Mouse (Mus musculus) adrenal gland, adult 8-10 months (tissue): ENCODE measurements around the gene Klhl12. TPM values are rescaled to one million over a fixed set of nuclear protein-coding genes. Genes with fewer than 3 reads are reported as not detected.

Source experiments
- DNase-seq: peaks from one replicate; pipeline ENCODE4 v3.0.0; 2022
- total RNA-seq, 4 experiments: library from RNA; stranded (reverse); gene quantifications; 2 replicates each; pipeline ENCODE4 v1.2.4; 2022

Gene Klhl12
- total RNA-seq, 4 experiments from 2014 or later = 24.2 to 32.8 (median 26.4) TPM

DNA sequence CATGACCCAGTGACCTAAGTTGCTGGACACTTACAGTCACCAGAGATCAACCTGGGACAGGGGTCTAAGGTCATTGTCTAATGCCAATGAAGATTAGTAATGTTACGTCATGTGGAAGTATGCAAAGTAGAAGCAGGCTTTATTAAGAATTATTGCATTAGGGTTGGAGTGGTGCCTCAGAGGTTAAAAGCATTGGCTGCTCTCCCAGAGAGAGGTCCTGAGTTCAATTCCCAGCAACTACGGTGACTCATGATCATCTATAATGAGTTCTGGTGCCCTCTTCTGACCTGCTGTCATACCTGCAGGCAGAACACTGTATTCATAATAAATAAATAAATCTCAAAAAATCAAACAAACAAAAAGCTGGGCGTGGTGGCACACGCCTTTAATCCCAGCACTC, 5.1 kb upstream of the Klhl12 start:
- no peak for DNase-seq

DNA sequence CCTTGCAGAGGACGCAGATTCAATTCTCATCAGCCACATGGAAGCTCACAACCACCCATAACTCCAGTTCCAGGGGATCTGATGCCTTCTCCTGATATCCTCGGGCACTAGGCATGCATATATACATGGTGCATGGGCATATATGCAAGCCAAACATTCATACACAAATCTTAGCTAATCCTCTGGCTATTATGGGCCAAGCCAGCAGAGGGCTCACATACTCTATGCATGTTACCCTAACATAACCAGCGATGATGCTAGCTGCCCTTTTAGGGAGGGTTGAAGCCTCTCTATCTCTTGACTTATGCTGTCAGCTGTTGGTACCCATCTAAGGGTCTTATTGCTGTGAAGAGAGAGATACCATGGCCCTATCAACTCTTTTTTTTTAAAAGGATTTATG, 4.3 kb upstream of the Klhl12 start:
- DNase-seq = peak; percentile 16

DNA sequence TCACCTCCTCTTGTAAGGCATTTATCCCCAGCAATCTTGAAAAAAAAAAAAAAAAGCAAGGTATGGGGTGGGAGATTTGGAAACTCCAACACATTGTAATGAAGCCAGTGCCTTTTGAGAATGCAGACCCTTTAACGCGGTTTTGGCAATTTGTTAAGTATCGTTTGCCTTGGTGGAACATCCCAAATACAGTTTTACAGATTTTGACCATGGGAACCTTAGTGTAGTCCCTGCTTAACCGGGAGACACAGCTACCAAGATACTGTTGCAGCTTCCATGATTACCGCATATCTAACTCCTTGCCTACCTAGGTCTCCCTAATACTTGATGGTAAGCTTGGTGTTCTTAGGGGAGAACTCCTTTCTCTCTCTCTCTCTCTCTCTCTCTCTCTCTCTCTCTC, 729 bp downstream of the Klhl12 start:
- no peak for DNase-seq

DNA sequence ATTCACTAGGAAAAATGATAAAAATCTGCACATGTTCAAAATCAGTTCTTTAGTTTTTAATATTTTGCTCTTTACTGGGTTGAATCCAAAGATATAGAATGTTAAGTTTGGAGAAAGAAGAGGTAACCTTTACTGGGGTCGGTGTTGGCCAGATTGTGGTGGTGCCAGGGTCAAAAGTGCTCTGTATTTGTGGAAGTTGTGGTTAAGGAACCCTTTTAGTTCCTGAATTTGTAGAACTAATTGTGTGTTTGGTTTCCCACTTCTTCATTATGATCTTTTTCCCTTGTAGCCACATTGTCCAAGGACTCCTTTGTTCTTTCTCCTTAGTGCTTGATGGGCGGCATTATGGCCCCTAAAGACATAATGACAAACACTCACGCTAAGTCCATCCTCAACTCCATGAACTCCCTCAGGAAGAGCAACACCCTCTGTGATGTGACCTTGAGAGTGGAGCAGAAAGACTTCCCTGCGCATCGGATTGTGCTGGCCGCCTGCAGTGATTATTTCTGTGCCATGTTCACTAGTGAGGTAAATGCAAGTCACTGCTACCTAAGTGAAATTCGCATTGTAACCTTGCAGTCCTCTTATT, 2.9 kb downstream of the Klhl12 start:
- DNase-seq = no peak

DNA sequence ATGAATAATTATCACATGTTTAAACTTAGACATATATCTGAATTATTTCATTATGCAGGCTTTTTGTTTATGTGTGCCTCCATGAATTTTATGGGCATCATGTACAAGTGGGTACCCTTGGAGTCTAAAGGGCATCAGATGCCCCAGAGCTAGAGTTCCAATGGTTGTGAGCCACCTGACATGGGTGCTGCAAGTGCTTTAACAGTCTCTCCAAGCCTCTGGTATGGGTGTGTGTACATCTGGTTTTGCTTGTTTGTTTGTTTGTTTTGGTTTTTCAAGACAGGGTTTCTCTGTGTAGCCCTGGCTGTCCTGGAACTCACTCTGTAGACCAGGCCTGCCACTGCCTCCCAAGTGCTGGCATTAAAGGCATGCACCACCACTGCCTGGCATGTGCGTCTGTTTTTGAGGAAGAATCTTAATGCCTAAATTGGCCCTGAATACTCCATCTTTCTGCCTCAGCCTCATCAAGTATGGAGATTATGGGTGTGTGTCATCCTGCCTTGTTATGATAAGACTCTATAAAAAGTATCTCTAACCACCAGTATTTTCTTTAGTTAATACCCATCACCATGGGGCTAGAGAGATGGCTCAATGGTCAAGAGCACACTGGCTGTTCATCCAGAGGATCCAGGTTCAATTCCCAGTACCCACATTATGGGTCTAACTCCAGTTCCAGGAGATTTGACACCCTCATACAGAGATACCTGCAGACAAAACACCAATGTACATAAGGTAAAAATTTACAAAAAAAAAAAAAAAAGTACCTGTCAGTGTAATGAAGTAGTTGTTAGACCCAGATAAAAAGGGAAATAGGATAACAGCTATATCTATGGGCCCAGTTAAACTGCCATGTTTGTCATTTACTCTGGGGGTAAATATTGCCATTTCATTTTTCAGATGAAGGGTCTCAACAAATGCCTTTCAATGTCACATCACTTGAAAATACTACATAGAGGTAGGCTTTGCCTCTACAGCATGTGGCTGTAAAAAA, 5.3 kb downstream of the Klhl12 start:
- no peak for DNase-seq

DNA sequence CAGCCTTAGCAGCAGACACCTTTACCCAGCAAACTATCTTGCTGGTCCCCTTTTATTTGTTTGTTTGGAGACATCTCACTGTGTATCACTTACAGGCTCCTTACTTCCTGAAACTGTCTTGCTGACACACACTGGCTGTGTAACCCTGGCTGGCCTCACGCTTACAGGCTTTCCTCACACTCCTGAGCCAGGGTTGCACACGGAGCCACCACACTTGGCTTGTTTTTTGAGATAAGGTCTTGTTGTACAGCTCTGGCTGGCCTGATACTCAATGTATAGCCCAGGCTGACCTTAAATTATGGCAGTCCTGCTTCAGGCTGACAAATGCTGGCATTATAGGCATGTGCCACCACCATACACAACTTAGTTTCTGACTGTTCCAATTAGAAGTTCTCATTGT, 29.3 kb downstream of the Klhl12 start:
- DNase-seq = no peak

DNA sequence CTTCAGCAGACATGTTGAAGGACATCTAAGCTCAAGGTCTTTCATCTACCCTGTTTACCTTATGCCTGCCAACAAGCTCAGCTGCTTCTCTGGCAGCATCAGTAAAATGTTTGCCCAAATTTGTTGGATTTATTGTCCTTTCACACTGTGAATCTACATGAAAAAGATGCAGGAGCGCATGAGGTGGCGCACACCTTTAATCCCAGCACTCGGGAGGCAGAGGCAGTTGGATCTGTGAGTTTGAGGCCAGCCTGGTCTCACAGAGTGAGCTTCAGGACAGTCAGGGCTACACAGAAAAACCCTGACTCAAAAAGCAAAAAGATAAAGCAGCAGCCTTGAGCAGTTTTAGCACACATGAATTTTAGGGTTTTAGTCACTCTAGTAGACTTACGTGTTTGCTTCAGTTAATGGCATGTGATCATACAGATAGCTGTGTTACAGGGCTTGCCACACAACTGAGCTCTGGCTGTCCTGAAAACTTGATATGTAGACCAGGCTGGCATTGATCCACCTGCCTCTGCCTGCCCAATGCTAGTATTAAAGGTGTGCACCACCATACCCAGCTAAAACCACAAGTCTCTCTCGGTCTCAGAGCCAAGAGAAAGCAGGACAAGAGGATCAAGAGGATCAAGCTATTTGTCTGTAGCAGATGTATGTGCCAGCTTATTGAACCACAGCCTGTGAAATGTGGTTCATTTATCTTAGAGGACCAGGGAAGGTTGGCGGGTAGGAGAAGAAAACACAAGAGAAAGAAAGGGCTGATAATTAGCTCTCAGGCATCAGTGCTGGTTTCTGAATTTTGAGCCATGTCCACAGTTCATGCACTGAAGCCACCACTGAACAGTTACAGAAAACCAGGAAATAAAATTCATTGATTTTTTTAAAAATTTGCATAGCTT, 35.8 kb downstream of the Klhl12 start:
- DNase-seq = no peak

DNA sequence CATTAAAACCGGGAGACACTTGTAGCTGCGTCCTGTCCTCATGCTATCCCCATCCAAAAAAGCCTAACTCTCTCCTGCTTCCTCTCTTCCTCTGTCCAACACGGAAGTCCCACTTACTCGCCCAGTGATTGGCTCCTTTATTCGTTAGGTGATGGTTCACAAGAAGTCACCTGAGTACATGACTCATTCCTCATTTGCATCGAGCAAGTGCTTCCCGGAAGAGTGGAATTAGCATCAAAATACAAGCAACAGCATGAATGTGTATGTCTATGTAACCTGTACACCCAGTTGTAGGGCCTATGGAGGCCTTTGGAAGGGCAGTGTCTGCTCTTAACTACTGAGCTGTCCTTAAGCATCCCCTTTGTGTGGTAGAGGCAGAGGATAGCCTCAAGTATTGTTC, 36.9 kb downstream of the Klhl12 start:
- no peak for DNase-seq

DNA sequence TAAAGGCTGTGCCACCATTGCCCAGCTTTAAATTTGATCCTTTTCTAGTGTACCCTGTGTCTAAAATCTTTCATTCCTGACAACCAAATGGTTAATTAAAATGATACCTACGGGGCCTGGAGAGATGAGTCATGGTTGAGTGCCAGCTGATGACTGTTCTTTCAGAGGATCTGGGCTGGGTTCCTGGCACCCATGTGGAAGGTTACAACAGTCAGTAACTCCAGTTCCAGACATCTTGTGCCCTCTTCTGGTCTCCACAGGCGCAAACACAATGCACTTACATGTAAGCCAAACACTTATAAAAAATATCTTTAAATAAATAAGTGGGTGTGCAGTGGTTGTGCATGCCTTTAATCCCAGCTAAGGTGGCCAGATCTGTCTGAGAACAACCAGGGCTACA, 38.2 kb downstream of the Klhl12 start:
- no peak for DNase-seq

DNA sequence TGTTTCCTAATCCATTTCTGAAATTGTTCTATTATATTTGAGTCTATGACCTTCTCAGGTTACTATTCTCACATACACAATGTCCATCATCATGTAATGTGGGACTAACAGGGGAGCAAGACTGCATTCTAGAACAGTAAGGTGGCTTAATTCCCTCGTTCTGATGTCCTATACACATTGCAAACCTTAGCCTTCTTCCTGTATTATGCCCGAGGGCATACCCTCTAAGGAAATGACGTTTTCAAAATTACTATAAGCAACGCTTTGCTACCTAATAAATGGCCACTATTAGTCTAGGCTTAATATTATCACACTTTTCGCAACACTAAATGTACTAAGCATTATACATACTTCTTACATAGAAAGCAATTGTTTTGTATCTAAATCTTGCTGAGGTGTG, 38.6 kb downstream of the Klhl12 start:
- DNase-seq = no peak

DNA sequence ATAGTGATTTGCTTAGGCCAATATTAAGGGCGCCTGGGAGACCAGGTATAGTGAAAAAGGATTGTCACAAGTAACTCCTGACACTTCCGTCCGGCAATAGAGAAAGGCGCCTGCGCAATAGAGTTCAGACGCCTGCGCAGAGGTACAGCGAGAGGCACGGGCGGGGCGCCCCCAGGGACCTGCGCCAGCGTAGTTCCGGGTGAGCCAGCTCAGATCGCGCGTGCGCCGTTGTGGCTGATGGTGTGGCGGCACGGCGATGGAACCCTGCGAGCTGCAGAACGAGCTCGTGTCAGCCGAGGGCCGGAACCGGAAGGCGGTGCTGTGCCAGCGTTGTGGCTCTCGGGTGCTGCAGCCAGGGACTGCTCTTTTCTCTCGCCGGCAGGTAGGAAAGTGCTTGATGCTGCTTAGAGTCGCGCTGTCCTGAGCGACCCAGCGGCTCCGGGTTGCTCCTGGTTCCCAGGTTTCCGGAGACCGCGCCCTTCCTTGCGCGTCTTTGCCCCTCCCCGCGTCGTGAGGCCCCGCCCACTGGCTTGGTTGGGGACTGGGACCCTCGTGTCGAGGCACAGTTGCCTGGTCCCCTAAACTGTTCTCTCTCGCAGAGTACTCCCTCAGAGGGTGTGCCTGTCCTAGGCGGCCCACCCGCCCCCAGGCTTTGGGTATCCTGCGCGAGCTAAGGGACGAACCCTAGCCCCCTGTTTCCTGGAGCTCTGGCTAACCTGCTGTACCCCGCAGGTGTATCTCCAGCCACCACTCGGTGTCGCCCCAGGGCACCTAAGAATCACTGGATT, 39.3 kb downstream of the Klhl12 start, which contains the start of gene Rabif:
Rabif (plus strand) TSS at position 221 of the 788 bp plus-strand sequence.
- peak; percentile 98 for DNase-seq

DNA sequence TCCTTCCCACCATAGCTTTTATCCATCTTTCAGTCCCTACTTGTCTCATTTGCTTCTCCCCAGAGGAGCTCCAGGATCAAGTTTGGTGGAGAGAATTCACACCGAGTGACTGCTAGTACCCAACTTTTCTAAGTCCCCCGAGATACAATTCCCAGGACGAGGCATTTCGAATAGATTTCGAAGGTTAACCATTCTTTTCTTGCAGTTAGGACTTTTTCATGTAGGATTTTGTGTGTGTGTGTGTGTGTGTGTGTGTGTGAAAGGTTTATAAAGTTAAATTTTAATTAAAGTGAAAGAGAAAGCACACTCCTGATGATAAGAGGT, 39.8 kb downstream of the Klhl12 start:
- DNase-seq = no peak

DNA sequence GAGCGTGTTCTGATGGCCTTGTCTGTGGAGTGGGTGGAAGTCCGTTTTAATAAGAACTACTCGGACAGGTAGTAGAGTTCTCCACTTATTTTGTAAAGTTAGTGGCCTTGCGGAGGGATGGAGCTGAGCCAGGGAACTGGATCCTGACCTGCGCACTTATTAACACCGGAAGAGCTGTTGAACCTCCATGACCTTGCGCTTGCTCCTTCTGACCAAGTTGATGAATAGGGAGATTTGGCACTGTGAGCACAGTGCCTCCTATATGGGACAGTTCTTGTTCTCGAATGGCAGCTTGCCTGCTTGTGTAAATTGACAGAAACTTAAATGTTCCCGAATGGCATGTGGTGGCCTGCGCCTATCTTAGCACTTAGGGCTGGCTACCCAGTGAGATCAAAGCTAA, 40.7 kb downstream of the Klhl12 start:
- DNase-seq = peak; percentile 41

DNA sequence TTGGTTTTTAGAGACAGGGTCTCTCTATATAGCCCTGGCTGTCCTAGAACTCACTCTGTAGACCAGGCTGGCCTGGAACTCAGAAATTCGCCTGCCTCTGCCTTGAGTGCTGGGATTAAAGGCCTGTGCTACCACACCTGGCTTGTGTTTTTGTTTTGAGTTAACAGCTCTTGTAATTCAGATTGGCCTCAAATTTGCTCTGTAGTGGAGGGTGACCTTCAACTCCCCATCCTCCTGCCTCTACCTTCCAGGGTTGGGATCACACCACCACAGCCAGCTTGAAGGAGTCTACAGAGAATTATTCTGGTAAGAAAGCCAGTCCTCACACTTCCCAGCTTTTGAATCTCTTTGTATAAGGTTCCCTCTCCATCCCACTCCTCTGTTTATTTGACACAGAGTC, 45.6 kb downstream of the Klhl12 start:
- no peak for DNase-seq

DNA sequence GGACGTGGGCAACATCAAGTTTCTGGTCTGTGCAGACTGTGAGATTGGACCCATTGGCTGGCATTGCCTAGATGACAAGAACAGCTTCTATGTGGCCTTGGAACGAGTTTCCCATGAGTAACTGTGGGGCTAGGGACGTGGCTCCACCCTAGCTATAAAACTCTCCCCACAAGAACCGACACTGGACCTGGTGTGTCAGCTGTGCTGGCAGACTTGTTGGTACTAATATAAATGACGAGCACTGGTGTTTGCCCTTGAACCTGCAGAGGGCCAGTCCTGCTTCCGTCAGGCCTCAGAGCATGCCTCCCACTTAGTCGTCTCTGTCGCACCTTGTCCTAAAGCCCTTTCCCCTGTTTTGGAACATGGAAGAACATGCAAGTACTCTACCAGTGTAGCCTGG, 50.9 kb downstream of the Klhl12 start:
- peak; percentile 56 for DNase-seq

DNA sequence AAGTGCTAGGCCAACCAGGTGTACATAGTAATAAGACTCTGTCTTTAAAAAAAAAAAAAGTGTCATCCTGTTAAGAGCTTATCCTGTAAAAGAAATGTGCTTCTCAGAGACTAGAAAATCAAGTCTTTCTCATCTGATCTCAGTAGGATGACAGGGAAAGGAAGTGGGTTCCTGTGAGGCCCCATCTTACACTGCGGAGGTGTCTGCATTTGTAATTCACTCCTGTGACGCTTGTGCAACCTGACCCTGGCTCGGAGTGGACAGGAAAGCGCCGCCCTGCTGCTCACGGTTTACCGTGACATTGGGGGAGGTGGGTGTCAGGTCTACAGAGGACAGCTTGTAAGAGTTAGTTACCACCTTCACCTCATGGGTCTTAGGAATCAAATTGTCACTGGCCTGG, 54.7 kb downstream of the Klhl12 start:
- DNase-seq = no peak

DNA sequence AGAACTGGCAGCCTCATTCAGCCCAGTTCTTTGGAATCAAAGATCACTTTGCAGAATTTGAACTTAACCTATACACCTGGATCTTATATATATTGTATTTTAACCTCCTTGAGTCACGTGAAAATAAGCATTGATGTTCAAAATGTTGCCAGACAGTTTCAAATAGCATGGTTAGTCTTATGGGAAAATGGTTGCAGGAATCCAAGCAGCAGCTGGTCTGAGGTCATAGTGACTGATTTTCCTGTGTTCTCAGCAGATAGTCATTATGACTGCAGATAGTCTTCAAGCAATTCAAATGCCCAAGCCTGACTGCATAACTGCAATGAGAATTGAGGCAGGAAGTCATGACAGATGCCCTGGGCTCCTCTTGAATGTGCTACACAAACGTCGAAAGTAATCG, 56.9 kb downstream of the Klhl12 start:
- DNase-seq = no peak

DNA sequence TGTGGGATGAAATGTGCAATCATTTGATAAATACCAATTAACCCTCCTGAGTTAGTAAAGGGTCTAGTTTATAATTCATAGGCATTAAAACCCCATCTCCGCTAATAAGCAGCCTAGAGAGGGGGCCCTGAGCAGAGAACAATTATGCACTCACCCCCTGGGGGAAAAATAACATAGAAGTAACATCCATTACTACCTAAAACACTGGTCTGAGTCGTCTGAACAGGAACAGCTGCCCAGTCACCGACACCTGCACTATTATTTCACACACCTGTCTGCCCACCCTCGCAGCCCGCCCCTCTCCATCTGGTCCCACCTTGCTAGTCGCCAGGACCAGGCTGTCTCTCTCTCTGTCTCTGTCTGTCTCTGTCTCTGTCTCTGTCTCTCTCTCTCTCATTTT, 57.3 kb downstream of the Klhl12 start:
- DNase-seq = no peak

DNA sequence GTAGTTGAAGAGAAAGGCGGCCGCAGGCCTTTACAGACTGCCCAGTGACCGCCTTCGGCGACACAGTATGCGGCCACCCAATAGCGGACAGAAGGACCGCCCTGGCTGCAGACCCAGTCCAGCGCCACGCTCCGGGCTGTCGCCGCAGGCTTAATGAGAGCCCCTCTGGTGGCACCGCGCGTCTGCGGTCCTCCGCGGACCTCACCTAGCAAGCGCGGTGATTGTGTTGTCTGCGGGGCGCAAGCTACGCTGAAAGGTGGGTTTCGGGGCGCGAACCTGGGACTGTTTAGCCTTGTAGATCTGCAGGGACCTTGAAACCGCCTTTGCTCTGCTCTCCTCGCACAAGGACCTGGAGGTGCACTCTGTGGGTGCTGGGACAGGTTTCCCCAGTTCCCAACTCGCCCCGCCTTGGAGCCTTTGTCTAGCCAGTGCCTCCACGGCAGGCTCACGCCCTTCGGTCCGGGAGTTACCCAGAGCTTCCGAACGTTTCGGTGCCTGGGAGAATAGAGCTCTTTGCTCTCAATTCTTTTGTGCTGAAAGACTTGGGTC, 58.1 kb downstream of the Klhl12 start:
- DNase-seq = no peak

DNA sequence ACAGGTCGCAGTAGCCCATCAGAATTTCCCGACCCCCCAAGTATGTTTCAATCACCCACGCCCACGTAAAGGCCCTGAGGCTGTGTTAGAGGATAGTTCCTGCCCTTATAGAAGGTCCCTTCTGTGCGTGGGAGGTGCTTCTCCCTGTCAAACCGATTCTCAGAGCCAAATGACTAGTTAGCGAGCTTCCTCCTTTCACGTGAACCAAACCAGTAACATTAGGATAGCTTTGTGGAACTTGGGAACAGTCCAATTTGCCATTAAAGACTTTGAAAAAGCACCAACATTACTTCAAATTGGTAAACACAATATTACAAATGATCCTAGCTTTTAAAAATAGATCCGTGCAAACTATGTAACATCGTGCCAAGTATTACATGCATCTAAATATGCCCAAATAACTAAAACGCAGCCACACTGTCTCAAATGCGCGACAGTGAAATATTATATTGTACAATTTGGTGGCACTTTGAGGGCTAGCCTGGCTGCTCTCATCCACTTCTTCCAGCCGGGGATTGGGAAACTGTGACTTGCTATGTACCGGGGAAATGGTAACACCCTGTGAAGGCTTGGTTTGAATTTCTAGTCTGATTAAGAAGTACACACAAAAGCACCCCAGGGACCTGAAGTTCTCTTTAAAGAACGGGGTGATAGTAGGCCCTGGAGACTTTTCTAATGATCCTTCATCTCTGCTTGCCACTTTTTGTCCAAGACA, 58.7 kb downstream of the Klhl12 start:
- DNase-seq = no peak

DNA sequence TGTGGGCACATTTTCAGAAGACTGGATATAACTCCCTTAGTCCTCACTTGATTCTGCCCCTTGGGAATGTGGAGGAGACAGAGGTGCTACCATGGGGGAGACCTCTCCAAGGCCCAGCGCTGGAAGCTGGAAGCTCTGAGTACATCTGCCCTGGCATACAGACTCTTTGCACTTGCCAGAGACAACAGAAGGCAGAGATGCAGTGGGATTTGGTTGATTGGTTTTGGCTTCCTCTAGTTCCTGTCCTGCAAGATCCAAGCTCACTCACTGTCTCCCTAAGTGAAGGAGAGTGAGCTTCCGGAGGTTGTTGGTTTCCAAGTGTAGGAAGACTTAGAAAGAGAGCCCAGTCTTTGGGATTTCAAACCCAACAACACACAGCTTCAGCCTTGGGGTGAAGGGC, 60.6 kb downstream of the Klhl12 start:
- no peak for DNase-seq
